Mouse (Mus musculus) heart, postnatal 4 days (tissue): ENCODE results near the gene Mmrn2. TPM values are rescaled to one million over a fixed set of nuclear protein-coding genes. Genes with fewer than 3 reads are reported as not detected.
"Not testable (repeated sequence)": the region's sequence is repeated elsewhere in the genome, so short reads cannot be mapped to it uniquely, and the experiment has no call there.

ENCODE experiments used
- DNase-seq: peaks from one replicate; pipeline ENCODE4 v3.0.0; 2021
- total RNA-seq, 2 experiments: library from RNA; stranded (reverse); gene quantifications; 2 replicates each; pipeline ENCODE4 v1.2.3; 2021

Gene Mmrn2
- total RNA-seq, 2 experiments from 2014 or later, result 42.1 to 43.6 TPM

GRCm38 (mm10) chr14:34362726-34363445 lies 12.4 kb upstream of the Mmrn2 start:
- DNase-seq, result peak; percentile 68

GRCm38 (mm10) chr14:34363490-34364253 lies 11.6 kb upstream of the Mmrn2 start:
- DNase-seq, result peak; percentile 76

- DNase-seq, result not testable (repeated sequence)
These were observed 10.8 kb upstream of the Mmrn2 start for GRCm38 (mm10) chr14:34364254-34365146.

- DNase-seq, result no peak
These were observed 10.1 kb upstream of the Mmrn2 start for GRCm38 (mm10) chr14:34365147-34365507.

GRCm38 (mm10) chr14:34370203-34370602 lies 5.1 kb upstream of the Mmrn2 start:
- no peak for DNase-seq

GRCm38 (mm10) chr14:34370921-34371320 lies 4.3 kb upstream of the Mmrn2 start:
- DNase-seq, result no peak

GRCm38 (mm10) chr14:34371763-34372162 lies 3.5 kb upstream of the Mmrn2 start:
- DNase-seq, result no peak

- peak; percentile 84 for DNase-seq
These were observed 2.6 kb upstream of the Mmrn2 start for GRCm38 (mm10) chr14:34372646-34373045.

- no peak for DNase-seq
These were observed 1.7 kb upstream of the Mmrn2 start for GRCm38 (mm10) chr14:34373581-34373980.

GRCm38 (mm10) chr14:34374577-34374976 lies 688 bp upstream of the Mmrn2 start, which contains the start of gene Sncg:
Sncg (minus strand) TSS chr14:34374789.
- no peak for DNase-seq

- DNase-seq, result no peak
These were observed 676 bp downstream of the Mmrn2 start for GRCm38 (mm10) chr14:34375941-34376340.

- no peak for DNase-seq
These were observed 1.9 kb downstream of the Mmrn2 start for GRCm38 (mm10) chr14:34377121-34377520.

GRCm38 (mm10) chr14:34378560-34379331 lies 3.5 kb downstream of the Mmrn2 start:
- peak; percentile 63 for DNase-seq

- DNase-seq, result no peak
These were observed 7.8 kb downstream of the Mmrn2 start for GRCm38 (mm10) chr14:34382921-34383704.

- DNase-seq, result no peak
These were observed 18.0 kb downstream of the Mmrn2 start for GRCm38 (mm10) chr14:34393295-34393694.

- DNase-seq, result no peak
These were observed 22.6 kb downstream of the Mmrn2 start for GRCm38 (mm10) chr14:34397871-34398270.

GRCm38 (mm10) chr14:34398901-34399300 lies 23.6 kb downstream of the Mmrn2 start:
- DNase-seq, result no peak

- DNase-seq, result no peak
These were observed 24.0 kb downstream of the Mmrn2 start for GRCm38 (mm10) chr14:34399301-34399700.

- no peak for DNase-seq
These were observed 24.8 kb downstream of the Mmrn2 start for GRCm38 (mm10) chr14:34400021-34400420.

GRCm38 (mm10) chr14:34401135-34401534 lies 25.9 kb downstream of the Mmrn2 start:
- DNase-seq, result peak; percentile 88

GRCm38 (mm10) chr14:34402871-34403270 lies 27.6 kb downstream of the Mmrn2 start:
- peak; percentile 57 for DNase-seq
